20 mouse cellular contexts compared by ENCODE assay signal in genomic region chr17:67102051-67102450, GRCm38 (mm10).
DNase-seq lines count a peak whose midpoint lies in the region; ATAC-seq lines count a peak whose summit lies in the region.
"Had no signal": no experiment of that assay in that cellular context is flagged by ENCODE, and none has a peak within 500 bp of the region (broad histone marks: within the 10 kb centered on the region; RNA-seq: fewer than 3 reads in every experiment).

No protein-coding gene starts in this region.

- 63% methylated on average over 6 of the region's 6 CpGs for WGBS in kidney, embryonic 14.5 days

- no peak for ATAC-seq in kidney, embryonic 14.5 days (ENCODE audit: low FRiP score, low TSS enrichment)
- ATAC-seq in frontal cortex, adult (ENCODE audit: low TSS enrichment): no peak
- ATAC-seq: hindbrain, postnatal 0 days; Patski had no signal

- no peak overlapping the region for H3K4me2 ChIP-seq in kidney, embryonic 14.5 days (replicated peaks; ENCODE audit: low read depth, low read length)
- H3K4me2 ChIP-seq: embryonic facial prominence, embryonic 15.5 days; forebrain, embryonic 12.5 days; limb, embryonic 12.5 days; liver, embryonic 15.5 days; neural tube, embryonic 12.5 days had no signal

- no peak overlapping the region for H3K9ac ChIP-seq in kidney, embryonic 14.5 days (ENCODE audit: low read depth, low read length)
- H3K9ac ChIP-seq: embryonic facial prominence, embryonic 15.5 days; forebrain, embryonic 12.5 days; limb, embryonic 12.5 days; liver, embryonic 15.5 days; neural tube, embryonic 12.5 days had no signal

- DNase-seq in gastrocnemius, adult 18-20 months (ENCODE audit: low spot score): peak; percentile 17
- no peak for DNase-seq in gastrocnemius, postnatal 4 days (ENCODE audit: low spot score in 2 of 2)
- peak; percentile 70 for DNase-seq in kidney, adult 11 months
- DNase-seq in kidney, postnatal 10 days: peak; percentile 81
- peak; percentile 33 for DNase-seq in lung, postnatal 14 days
- DNase-seq in testis, postnatal 10 days (ENCODE audit: low spot score): no peak
- DNase-seq: cerebellum, adult 9-10 months; right cerebral cortex, postnatal 4 days; thymus, adult 2 months had no signal

- H3K27ac ChIP-seq in kidney, embryonic 14.5 days (ENCODE audit: low read depth, low read length): no peak overlapping the region
- H3K27ac ChIP-seq: embryonic facial prominence, embryonic 15.5 days; forebrain, embryonic 12.5 days; hindbrain, postnatal 0 days; layer of hippocampus, adult 2 months; left cerebral cortex, adult 2 months; limb, embryonic 12.5 days; liver, embryonic 15.5 days; neural tube, embryonic 12.5 days had no signal

- H3K36me3 ChIP-seq in kidney, embryonic 14.5 days (ENCODE audit: control insufficient read depth, insufficient read depth, low read length): no peaks in the 10 kb centered on the region
- H3K36me3 ChIP-seq: embryonic facial prominence, embryonic 15.5 days; forebrain, embryonic 12.5 days; limb, embryonic 12.5 days; liver, embryonic 15.5 days; neural tube, embryonic 12.5 days had no signal

- no peaks in the 10 kb centered on the region for H3K27me3 ChIP-seq in kidney, embryonic 14.5 days (ENCODE audit: control insufficient read depth, insufficient read depth, low read length)
- H3K27me3 ChIP-seq: embryonic facial prominence, embryonic 15.5 days; forebrain, embryonic 12.5 days; limb, embryonic 12.5 days; liver, embryonic 15.5 days; neural tube, embryonic 12.5 days; Patski had no signal

- no peaks in the 10 kb centered on the region for H3K4me1 ChIP-seq in kidney, embryonic 14.5 days (ENCODE audit: control insufficient read depth, insufficient read depth, low read length)
- H3K4me1 ChIP-seq: embryonic facial prominence, embryonic 15.5 days; forebrain, embryonic 12.5 days; limb, embryonic 12.5 days; liver, embryonic 15.5 days; neural tube, embryonic 12.5 days had no signal

- no peaks in the 10 kb centered on the region for H3K9me3 ChIP-seq in kidney, embryonic 14.5 days (ENCODE audit: control insufficient read depth, low read length)
- H3K9me3 ChIP-seq: embryonic facial prominence, embryonic 15.5 days; forebrain, embryonic 12.5 days; limb, embryonic 12.5 days; liver, embryonic 15.5 days; neural tube, embryonic 12.5 days had no signal

- no peak overlapping the region for H3K4me3 ChIP-seq in kidney, embryonic 14.5 days (ENCODE audit: low read length)
- H3K4me3 ChIP-seq: embryonic facial prominence, embryonic 15.5 days; forebrain, embryonic 12.5 days; layer of hippocampus, adult 2 months; left cerebral cortex, adult 2 months; limb, embryonic 12.5 days; liver, embryonic 15.5 days; neural tube, embryonic 12.5 days had no signal

Comparison
In these comparisons a context has a peak if more than half of its experiments do, and no peak if none do; other contexts are left out.
1. DNase-seq: peak in gastrocnemius, adult 18-20 months (single experiment), kidney, adult 11 months (single experiment), kidney, postnatal 10 days (single experiment) and lung, postnatal 14 days (single experiment); none in gastrocnemius, postnatal 4 days (0 of 2) and testis, postnatal 10 days (single experiment).